Mouse (Mus musculus): ENCODE data around the gene Padi2.

DNA sequence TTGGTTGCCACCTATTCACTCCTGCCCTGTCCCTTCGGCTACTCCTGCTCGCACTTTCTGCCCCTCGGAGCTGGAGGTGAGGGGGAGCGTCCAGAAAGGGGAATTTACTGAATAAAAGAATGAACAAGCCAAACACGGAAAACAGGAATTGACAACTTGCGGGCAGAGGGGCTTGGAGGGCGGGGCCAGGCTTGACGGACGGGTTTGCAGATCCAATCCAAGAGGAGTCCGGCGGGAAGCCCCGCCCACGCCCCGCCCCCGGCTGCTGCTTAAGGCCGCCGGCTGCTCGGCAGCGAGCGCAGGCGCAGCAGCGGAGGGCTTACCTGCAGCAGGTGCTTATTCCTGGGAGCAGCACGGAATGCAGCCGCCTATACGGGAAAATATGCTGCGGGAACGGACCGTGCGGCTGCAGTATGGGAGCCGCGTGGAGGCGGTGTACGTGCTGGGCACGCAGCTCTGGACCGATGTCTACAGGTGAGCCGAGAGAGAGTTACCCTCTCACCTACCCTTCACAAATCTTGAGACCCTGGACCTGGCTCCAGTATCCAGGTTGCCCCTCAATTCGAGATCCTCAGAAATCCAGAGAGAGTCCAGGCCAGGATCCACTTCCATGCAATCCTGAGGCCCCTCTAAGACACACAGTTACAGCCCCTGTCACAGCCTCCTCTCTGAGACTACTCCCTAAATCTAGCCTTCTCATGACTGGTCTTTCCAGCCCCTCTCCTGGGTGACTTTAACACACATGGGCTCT is at the start of gene Padi2:
- TF ChIP-seq CTCF (IDR thresholded peaks at IDR 0.05; ENCODE audit: low read depth) (no peak), EP300 (IDR thresholded peaks at IDR 0.05; ENCODE audit: low read depth) (no peak)

Measured in liver, embryonic 14.5 days (tissue).